Mouse (Mus musculus) mouse trophoblast stem cell (cell line): ENCODE results near the gene Ccm2.

Experiments
- in situ Hi-C, 2 experiments: fragments of 300-500 bp; cut with MseI, MboI; formaldehyde crosslinking; loops; 2 replicates in 1 of 2; 3 replicates in 1 of 2; pipeline ENCODE4 v1.15.1; 2025

Ccm2 gene

GRCm38 (mm10) chr11:6528186-6529006 lies 18.3 kb upstream of the Ccm2 start:
- in situ Hi-C loops, result loop anchor here in 1 of 2 experiments (5.0 kb wide), 1 partner anchor 56 kb away; no protein-coding TSS in a partner anchor

DNA sequence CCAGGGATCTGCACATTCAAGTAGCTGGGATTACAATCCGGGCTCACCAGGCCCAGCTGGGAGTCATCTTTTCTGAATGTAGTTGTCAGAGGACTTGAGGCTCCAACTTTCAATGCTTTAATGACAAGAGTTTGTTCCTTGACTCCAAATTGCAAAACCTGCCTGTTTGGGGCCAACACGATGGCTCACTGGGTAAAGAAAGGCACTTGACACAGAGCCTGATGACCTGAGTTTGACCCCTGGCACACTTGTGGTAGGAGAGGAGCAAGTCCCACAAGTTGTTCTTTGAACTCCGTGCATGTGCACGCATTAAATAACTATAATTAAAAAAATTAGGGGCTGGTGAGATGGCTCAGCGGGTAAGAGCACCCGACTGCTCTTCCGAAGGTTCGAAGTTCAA lies 16.7 kb upstream of the Ccm2 start:
- in situ Hi-C loops, result loop anchor here in 1 of 2 experiments (5.0 kb wide), 1 partner anchor 58 kb away; no protein-coding TSS in a partner anchor

DNA sequence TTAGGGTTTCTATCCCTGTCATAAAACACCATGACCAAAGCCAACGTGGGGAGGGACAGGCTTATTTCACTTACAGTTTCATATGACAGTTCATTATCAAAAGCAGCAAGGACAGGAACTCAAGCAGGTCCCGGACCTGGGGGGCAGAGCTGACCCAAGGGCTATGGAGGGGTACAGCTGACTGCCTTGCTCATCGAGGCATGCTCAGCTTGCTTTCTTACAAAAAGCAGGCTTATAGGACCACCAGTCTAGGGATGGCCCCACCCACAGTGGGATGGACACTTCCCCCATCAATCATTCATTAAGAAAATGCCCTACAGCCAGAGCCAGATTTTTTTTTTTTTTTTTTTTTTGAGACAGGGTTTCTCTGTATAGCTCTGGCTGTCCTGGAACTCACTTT lies 15.9 kb upstream of the Ccm2 start:
- in situ Hi-C loops, result no loop called here

DNA sequence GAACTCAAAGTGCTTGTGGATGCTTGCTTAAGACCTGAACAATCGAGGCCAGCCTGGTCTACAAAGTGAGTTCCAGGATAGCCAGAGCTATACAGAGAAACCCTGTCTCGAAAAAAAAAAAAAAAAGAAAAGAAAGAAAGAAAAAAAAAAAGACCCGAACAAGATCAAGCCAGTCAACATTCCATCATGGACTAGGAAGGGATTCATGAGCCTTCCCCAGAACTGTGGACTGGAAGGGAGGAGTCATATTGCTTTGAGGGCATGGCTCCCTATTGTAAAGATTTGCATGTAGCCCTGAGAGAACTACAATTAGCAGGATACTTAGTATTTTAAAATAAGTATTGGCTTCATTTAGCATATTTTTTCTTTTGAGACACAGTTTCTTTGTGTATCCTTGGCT lies 2.0 kb upstream of the Ccm2 start:
- in situ Hi-C loops, result no loop called here

- in situ Hi-C loops, result no loop called here
Measured at GRCm38 (mm10) chr11:6545186-6545856, 1.4 kb upstream of the Ccm2 start.

DNA sequence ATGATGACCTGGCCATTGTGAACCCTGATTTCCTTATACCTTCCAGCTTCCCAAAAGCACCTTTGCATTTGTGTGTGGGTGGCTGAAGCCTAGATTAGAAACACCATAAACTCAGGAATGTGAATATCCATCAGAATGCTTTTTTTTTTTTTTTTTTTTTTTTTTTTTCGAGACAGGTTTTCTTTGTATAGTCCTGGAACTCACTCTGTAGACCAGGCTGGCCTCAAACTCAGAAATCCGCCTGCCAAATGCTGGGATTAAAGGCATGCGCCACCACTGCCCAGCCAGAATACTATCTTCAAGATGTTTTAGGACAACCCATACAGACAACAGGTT lies 862 bp upstream of the Ccm2 start:
- in situ Hi-C loops, result no loop called here

DNA sequence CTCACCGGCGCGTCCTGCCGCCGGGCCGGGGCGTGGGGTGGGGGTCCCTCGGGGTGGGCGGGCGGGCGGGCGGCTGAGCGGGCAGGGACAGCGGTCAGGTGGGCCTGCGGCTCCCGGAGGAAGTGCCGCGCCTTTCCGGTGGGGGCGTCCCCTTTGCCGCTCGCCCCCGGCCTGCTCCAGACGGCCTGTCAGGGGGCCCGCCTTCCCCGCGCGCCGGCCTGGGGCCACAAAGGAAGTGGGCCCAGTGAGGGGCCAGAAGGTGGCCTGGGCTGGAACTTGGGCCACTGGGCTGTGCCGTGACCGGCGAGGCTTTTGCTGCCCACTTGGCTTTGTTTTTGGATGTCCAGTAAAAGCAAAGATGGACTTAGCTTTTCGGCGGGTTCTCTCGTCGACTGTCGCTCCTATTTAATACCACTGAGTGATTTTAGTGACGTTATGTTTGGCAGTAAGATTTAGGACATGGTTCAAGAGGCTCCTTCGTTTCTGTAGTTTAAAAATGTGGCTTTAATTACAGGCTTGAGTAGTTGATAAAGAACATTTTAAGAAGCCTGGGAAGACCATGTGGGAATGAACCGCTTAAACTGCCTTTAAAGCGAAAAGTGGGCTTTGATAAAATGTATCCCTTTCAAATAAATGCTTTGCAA lies 472 bp downstream of the Ccm2 start:
- in situ Hi-C loops, result no loop called here

GRCm38 (mm10) chr11:6547696-6548325 lies 1.1 kb downstream of the Ccm2 start:
- in situ Hi-C loops, result no loop called here

DNA sequence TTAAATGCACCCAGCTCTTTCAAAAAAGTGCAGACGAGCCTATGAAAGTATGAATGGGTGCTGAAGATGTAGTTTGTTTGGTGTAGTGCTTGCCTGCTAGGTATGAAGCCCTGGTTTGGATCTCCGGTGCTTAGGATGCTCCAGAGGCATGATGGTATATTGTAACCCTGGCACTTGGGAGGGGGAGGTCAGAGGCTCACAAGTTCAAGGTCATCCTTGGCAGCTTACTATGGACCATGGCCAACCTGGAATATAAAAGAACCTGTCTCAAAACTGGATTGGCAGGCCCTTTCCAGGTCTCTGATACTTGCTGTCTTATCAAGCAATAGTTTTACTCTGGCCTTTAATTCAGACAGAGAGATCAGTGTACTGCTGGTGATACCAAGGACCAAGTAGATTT lies 3.1 kb downstream of the Ccm2 start:
- in situ Hi-C loops, result no loop called here

- in situ Hi-C loops, result no loop called here
Measured at GRCm38 (mm10) chr11:6550201-6550600, 3.5 kb downstream of the Ccm2 start.

GRCm38 (mm10) chr11:6558234-6558633 lies 11.5 kb downstream of the Ccm2 start:
- in situ Hi-C loops, result no loop called here

GRCm38 (mm10) chr11:6559996-6560395 lies 13.3 kb downstream of the Ccm2 start:
- in situ Hi-C loops, result no loop called here

DNA sequence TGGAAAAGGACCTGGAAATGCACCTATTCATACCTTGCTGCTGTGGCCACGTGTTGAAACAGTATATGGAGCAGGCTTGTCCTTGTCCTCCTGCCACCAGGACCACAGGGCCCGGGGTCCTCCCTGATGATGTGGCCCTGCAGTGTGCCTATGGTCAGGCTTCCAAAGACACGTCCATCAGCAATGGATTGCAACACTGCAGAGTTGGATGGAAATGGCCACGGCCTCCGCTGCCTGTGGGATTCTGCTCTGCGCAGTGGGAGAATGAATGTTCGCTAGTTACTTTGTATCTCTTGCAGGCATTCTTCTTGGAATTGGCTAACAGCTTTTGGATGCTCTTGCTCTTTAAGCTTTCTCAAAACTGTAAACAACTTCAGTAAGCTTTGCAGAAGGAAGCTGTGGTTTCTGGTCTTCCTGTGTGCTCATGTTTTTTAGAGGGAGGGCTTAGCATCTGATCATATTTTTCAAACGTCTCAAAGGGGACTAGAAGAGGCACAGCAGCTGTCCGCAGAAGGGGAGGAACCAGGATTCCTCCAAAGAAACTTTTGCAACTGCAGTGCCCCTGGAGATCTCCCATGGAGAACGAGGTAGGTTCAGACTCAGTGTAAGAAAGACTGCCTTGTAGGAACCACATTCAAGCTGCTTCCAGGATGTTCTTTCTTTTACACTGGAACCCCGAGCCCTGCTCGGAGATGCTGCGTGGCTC lies 14.1 kb downstream of the Ccm2 start:
- in situ Hi-C loops, result no loop called here

DNA sequence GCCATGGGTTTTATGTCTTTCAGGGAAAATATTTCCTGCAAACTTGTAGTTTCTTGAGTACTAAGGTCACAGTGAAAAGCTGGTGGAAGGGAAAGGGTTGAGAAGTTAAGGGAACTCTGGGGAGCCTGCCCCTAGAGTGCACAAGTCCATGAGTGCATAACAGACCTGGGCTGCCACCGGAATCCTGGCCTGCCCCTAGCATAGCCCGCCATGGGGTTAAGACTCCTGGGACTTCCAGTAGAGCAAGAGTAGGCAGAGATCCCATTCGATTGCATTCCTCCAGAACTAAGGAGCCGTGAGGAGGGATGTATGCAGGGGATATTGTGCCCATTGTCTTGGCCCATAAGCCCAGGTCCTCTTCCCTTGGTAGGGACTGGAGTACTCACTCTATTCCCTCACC lies 14.8 kb downstream of the Ccm2 start:
- in situ Hi-C loops, result no loop called here

- in situ Hi-C loops, result no loop called here
Measured at GRCm38 (mm10) chr11:6562359-6562758, 15.7 kb downstream of the Ccm2 start.

DNA sequence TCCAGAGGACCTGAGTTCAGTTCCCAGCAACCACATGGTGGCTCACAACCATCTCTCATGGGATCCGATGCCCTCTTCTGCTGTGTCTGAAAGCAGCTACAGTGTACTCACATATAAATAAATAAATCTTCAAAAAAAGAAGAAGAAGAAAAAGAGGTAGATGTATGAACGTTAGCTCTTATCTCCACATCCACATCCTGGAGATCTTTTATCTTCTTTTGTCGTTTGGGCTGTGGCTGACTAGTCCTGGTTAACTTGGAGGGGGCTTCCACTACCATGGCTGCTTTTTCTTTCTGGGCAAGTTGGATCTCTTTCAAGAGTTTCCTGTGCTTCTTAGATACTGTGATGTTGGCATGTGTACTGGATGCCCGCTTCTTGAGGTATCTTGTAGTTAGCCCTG lies 16.5 kb downstream of the Ccm2 start:
- in situ Hi-C loops, result no loop called here

GRCm38 (mm10) chr11:6566496-6566895 lies 19.8 kb downstream of the Ccm2 start:
- in situ Hi-C loops, result no loop called here

DNA sequence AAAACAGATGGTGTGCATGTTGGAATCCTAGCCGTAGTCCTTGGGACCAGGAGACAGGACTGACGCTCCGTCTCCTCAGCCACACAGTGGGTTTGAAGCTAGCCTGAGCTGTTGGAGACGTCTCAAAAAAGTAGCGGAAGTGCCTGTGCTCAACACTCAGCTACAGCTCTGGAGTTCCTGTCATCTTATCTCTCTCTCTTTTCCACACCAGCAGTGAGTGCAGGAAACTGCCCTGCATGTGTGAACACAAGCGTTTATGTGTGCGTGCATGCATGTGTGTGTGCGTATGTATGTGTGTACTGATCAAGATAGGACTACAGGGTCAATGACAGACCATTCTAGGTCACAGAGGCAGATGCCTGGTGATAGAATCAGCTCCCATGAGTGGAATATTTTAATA lies 21.3 kb downstream of the Ccm2 start:
- in situ Hi-C loops, result no loop called here

GRCm38 (mm10) chr11:6568584-6569409 lies 22.1 kb downstream of the Ccm2 start:
- in situ Hi-C loops, result no loop called here

DNA sequence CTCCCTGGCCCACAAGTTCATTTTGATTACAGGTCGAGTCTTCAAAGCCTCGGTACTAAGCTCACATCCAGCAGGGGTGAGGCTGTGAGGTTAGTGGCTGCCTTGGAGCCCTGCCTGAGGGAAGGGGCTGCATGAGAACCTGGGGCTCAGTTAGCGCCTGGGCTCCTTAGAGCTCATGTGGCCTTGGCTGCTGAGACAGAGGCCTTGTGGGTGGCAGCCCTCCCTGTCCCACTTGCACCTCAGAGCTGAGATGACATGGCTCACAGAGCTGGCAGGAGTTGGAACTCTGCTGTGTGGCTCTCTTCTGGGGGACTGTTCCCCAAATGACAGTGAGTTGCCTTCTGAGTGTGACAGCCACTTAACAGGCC lies 22.7 kb downstream of the Ccm2 start:
- in situ Hi-C loops, result no loop called here

GRCm38 (mm10) chr11:6576151-6576550 lies 29.5 kb downstream of the Ccm2 start:
- in situ Hi-C loops, result no loop called here
